Mouse (Mus musculus) cerebellum, postnatal 14 days (tissue): ENCODE measurements around the gene Zfand4.
"Not testable (repeated sequence)": the region's sequence is repeated elsewhere in the genome, so short reads cannot be mapped to it uniquely, and the experiment has no call there.

Experiments
- DNase-seq, 2 experiments: peaks; one replicate each; pipeline ENCODE4 v3.0.0; 2021; ENCODE audit warnings: mixed read lengths in 2 of 2

Gene Zfand4

DNA sequence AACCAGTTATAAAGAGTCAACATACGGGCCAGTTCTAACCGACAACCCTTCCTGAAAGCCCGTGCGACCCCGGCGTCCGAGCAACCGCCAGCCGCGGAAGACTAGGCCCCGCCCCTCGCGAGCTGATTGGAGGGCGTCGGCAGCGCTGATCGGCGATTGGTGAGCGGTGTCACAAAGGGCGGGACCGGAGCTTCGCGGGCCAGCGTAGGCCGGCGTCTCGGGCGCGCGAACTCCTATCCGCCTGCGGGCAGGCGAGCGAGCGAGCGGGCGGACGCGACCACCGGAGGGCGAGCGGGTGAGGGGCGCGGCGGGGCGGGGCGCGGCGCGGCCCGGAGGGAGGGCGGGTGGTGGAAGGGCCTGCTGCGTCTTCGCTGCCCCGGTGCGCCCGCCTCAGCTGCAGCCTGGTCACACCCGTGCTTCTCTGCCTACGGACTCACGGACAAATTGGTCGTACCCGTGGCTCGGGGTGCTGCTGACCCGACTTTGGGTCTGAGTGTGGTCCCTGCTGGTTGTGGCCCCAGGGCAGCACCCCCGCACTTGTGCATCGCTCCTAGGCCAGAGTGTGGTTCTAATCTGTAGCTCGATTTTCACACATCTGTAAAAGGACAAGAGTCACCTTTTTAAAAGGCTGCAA lies at the start of gene Zfand4:
Gene Zfand4 (plus strand): TSS at position 205 of the 634 bp plus-strand sequence.
- peak; percentile 96 to 97 for DNase-seq

DNA sequence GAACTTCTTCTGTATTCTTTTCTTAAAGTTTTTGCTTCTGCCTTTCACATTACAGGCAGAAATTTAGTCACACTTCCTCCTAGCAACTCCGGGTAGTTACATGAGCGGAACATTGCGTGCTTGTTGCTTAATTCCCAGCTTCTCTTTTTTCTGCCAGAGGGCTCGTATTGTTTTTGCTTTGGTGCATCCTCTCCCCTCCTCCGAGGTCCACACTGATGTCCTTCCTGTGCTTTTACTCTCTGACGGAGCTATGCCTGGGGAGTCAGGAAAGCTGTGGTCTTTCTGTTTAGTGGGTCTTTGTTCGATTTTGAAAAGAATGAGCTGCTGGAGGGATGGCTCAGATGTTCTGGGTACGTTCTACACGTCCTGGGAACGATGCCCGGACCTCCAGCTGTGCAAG lies 36.3 kb upstream of the Zfand4 start:
- no peak for DNase-seq

DNA sequence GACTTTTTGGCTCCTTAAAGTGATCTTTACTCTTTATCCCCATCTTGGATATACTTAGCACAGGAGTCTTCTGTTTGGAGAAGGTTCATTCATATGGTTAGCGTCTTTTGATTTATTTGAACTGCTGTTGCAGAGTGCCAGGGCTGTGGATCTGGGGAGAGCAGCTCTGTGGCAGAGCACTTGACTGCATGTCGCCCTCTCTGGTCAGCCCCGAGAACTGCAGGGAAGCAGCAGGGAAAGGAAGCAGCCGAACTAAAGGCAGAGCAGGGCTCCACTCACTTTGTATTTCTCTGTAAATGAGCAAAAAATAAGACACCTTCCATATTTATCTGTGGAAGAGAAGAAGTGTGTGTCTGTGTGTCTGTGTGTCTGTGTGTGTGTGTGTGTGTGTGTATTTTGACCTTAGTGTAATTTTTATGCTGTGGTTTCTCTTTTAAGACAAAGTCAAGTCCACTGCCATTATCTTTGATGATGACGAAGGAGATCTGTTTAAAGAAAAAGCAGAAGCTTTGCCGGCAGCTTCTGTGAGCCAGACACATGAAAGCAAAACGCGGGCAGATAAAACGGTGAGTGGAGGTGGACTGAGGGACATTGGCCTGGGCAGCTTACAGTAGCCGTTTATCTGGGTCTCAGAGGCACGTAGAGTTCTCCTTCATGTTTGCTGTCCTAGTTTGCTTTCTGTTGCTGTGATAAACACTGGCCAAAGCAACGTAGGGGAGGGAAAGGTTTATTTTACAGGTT lies 35.1 kb upstream of the Zfand4 start:
- peak; percentile 76 to 83 for DNase-seq

DNA sequence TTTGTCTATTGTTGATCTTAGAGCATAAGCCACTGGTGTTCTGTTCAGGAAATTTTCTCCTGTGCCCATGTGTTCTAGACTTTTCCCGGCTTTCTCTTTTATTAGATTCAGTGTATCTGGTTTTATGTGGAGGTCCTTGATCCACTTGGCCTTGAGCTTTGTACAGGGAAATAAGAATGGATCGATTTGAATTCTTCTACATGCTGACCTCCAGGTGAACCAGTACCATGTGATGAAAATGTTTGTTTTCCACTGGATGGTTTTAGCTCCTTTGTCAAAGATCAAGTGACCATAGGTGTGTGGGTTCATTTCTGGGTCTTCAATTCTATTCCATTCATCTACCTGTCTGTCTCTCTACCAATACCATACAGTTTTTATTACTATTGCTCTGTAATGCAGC lies 29.2 kb upstream of the Zfand4 start:
- not testable (repeated sequence) for DNase-seq

DNA sequence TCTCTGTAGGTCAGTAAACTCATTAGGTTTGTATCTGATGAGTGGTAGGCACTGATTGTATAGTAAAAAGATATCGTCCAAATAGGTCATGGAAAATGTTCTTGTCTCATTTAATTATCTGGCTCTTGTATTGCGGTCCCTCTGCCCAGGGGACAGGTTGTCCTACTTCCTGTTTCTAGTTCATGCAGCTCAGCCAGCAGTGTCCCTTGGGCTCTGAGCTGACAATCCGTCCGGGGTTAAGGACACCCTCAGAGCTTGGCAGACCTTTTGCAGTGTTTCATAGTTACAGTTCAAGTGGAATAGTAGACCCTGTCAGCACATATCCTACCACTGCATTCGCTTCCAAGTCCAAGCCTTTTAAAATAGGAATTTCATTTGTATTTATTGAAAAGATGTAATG lies 28.7 kb upstream of the Zfand4 start:
- no peak for DNase-seq

DNA sequence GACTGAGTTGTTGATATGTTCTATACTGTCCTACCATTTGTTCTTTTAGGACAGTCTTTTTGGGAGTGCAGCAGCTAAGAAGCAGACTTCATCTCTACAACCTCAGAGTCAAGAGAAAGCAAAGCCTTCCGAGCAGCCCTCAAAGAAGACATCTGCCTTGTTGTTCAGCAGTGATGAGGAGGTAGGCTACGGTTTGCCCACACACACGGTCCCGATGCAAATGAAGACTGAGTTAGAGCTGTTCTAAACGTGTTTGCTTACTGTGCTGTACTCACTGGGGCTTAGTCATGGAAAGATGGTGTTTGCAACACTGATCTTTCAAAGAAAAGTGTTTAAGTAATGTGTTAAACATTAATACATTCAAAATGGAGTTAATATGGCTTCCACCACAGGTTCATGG lies 25.9 kb upstream of the Zfand4 start:
- DNase-seq = no peak

DNA sequence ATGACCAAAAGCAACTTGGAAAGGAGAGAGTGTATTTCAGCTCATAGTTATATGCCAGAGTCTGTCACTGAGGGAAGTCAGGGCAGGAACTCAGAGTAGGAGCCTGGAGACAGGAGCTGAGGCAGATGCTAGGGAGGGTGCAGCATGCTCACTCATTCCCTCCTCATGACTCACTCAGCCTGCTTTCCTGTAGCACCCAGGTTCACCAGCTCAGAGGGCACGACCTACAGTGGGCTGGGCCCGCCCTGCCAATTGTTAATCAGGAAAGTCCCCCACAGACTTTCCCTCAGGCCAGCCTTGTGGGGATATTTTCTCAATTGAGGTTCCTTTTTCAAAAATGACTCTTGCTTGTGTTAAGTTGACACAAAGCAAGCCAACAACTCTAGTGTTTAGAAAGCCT lies 23.7 kb upstream of the Zfand4 start:
- DNase-seq = no peak

DNA sequence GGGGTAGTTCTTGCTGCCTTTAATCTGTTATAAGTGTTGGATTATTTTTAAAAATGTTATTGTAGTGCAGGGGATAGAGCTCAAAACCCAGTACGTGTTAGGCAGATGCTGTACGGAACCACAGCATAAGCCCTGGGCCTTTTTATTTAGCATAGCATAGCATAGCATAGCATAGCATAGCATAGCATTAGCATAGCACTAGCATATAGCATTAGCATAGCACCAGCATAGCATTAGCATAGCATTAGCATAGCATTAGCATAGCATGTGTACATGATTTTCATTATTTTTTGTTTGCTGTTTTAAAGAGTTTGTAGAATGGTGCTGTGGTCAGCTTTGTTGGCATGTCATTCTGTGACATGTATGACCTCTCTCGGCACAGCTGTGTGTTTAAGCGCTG lies 4.4 kb upstream of the Zfand4 start:
- DNase-seq = no peak

DNA sequence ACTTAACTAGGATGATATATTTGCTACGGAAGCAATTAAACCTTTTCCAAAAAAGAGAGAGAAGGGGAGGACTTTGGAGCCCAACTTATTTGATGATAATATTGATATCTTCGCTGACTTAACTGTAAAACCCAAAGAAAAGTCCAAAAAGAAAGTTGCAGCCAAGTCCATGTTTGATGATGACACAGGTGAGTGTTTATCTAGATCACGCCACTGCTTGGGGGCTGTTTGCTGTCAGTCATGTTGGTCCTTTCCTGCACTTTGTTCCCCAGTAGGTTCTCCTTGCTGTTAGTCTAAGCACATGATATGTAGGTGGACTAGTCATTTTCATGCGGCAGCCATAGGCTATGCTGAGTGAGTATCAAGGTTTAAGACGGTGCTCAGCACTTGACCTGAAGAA lies 3.5 kb upstream of the Zfand4 start:
- DNase-seq = no peak

DNA sequence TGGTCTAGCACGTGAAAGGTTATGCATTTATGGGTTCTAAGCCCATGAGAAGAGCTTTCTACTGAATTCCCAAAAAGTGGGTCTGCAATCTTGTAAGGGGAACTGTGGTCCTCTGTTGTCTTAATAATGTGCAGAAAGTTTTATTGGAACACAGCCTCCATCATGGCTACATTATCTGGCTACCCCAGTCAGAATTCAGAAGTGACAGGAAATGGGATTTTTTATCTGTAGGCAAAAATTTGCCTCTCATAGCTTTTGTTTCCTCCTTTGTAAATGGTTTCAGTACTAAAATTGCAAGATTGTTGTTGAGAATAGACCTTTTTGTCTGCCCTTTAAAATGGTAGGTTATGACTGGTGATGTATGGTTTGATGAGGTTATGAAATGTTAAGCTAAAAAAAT lies 1.2 kb upstream of the Zfand4 start:
- no peak for DNase-seq

DNA sequence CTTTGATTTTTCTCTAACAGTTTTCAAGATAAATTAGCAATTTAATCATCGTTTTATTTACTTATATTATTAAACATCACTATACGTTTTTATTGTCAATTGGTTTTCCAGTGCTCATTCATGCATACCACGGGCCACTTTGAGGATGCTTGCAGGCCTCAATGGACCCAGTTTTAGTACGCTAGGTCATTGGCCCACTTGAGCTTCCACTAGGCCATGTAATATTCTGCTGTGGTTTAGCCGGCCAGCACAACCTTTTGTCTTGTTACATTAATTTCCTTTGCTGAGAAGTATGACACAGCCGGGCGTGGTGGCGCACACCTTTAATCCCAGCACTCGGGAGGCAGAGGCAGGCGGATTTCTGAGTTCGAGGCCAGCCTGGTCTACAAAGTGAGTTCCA lies 814 bp downstream of the Zfand4 start:
- peak in 1 of 2 experiments; percentile 9 for DNase-seq

DNA sequence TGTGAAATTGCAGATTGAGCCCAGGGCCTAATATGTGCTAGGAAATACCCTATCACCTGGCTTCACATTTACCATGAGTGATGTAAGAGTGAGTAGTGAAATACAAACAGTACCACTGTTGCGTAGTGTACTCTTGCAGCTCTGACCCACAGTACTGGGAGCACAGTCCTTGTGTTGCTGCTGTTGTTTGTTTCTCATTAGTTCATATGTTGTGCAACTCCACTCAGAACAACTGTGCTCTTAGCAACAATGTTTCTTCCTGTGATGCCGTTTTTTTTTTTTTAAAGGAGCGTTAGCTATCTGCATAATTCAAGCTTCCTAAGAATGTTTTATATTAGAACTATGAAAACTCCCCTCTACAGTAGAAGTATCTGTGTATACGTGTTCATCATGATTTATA lies 1.6 kb downstream of the Zfand4 start:
- no peak for DNase-seq

DNA sequence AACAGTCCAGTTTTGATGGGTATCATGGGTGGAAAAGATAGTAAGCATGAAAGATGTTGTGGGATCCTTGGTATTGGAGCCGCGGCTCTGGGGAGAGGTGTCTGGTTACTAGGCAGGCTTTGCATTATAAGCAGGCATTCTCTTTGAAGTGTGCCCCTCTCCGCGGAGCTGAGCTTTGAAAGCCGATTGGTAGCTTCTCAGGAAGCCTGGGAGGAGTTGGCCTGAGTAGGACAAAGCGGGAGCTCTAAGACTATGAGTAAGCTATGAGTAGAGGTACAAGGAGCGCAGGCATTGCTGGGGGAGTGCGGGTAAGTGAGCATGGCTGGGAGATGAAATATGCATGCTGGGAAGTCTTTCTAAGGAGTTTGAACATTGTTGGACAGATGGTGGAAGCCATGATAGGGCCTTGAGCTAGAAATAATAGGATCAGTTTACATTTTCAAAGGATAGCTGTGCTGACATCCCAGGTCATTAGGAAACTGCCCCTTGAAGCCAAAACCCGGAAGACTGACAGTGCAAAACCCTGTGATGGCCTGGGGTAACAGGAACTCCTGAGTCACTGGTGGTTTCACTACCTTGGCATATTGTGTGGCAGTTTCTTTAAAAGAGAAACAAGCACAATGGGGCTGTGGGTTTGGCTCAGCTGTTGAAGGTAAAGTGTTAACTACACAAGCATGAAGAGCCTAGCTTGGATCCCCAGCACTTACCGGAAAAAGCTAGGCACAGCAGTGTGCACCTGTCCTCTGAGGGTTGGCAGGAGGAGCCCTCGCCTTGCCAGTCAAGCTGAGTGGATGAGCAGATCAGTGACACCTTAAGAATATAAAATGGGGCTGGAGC lies 2.5 kb downstream of the Zfand4 start:
- DNase-seq = peak in 1 of 2 experiments; percentile 11

DNA sequence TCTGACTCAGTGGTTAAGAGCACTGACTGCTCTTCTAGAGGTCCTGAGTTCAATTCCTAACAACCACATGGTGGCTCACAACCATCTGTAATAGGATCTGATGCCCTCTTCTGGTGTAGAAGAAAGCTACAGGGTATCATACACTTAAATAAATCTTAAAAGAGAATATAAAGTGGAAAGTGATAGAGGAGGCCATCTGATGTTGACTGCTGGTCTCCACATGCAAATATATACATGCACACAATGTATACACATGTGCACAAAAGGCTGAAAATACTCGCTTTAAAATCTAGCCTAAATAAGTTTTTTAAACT lies 3.0 kb downstream of the Zfand4 start:
- no peak for DNase-seq

DNA sequence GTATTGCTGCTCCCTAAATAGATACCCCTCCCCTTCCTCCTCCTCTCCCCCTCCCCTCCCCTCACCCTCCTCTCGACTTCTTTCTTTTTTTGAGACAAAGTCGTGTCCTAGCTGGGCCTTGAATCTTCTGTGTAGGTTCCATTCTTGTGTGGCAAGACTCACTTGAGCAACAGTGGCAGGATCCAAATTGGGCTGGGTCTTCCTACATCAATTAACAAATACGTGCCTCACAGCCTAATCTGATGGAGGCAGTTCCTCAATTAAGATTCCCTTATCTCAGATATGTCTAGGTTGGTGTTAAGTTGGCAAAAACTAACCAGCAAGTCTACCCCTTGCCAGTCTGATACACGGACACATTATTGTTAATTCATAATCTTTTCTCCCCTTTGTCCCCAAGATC lies 11.7 kb downstream of the Zfand4 start:
- no peak for DNase-seq

DNA sequence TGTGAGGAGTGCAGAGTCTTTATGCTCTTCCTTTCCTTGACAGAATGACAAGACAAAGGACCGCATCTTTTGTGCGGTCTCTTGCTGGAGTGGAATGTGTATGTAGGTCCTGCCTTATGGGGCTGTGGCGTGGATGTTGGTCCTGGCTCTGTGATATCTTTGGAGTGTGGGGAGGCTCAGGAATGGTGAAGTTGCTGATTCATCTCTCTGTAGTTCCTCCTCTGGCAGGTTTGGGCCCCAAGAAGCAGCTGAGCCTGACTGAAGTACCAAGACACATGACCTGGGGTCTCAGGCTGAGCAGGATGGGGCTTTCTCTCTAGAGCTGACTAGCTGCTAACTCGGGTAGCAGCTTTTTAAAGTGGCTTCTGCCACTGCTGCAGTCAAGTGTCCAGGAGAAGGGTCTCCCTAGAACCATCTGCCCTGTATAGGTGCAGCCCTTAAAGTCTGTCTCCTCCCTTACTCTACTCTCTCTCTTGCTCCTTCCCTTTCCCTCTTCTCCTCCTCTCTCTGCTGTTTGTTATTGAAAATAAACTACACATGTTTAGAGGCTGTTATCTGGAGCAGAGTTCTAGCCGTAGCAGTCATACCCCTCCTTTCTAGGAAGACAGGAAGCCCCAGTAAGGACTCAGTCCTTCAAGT lies 14.8 kb downstream of the Zfand4 start:
- DNase-seq = no peak

DNA sequence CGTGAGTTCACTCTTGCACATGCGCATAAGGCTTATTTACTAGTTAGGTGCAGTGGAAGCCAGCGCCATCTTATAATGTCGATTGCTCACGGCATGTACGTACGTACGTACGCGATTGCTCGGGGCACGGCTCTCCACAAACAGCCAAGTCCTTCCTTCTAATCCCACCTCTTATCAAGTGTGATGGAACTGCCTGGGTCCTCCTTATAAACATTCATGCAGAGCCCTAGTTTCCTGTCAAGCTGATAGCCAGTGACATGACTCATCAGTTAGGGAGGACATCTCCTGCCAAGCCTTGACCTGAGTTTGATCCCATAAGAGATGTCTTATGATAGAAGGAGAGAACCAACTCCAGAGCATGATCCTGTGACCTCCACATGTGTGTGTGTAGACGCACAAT lies 17.0 kb downstream of the Zfand4 start:
- DNase-seq = no peak

DNA sequence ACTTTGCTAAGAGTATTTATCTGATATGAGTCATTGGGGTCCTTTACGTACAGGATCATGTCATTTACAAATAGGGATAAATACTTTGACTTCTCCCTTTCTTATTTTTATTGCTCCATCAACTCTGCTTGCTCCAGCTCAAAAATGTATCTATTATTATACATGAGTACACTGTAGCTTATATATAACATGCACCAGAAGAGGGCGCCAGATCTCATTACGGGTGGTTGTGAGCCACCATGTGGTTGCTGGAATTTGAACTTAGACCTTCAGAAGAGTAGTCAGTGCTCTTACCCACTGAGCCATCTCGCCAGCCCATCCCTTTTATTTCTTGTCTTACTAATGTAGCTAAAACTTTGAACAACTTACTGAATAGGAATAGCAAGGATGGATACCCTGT lies 18.5 kb downstream of the Zfand4 start:
- DNase-seq = peak in 1 of 2 experiments; percentile 36

DNA sequence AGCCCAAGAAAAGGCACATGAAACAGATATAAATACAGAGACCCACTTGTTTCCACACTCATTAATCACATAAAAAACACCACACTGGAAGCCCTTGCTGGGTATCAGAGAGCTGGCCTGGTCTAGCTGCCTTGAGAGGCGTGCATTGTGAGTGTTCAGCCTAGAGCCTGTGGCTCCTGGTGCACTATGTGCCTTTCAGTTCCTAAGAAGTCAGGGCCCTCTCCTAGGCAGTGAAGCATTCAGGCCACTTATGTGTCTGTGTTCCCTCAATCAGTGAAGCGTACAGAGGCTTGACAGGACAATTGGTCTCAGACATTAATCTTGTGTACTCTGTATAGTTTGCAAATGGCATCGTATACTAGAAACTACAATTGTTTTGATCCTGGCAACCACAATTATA lies 19.3 kb downstream of the Zfand4 start:
- no peak for DNase-seq

DNA sequence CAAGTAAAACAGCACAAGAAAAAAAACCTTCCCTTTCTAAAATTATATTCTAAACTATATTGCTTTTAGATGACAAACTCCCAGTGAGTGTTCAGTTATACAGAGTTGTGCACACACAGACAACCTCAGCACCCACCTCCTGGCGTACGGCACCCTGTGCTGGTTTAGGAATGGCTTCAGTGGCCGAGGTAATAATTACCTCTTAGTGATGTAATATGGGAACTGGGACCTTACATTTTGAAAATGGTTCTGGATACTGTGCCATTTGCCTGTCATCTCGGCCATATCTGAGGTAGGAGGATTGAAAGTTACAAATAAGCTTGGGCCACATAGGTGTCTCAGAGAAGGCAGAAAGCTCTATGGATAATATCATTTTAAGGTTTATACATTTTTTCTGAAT lies 22.3 kb downstream of the Zfand4 start:
- DNase-seq = no peak

DNA sequence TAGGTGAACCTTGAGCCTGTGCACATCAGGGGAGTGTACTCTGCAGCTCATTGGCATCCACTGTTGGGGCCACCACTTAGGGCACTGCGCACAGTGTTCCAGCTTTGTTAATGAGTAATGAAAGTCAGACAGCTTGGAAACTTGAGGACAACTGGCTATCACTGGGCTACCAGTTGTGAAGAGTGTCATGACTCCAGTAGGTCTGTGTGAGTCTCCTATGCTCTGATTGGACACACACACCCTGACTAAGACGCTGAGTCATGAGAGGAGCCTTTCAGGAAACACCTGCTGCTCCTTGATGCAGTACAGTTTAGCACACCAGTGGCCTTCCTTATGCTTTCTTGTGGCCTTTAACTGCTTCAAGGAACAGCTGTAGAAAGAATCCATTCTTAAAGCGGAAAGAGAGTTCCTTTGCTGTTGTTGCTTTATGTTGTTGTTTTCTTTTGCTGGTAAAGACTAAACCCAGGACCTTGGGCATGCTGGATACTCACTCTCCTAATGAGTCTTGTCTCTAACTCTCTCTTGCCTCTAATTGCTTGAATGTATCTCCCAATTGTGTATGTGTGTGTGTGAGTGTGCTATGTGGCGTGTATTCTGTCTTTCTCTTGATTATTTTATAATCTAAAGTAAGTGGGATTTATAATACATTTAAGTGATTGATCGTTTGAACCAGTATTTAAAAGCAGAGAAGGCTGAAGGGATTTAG lies 23.0 kb downstream of the Zfand4 start:
- DNase-seq = no peak

DNA sequence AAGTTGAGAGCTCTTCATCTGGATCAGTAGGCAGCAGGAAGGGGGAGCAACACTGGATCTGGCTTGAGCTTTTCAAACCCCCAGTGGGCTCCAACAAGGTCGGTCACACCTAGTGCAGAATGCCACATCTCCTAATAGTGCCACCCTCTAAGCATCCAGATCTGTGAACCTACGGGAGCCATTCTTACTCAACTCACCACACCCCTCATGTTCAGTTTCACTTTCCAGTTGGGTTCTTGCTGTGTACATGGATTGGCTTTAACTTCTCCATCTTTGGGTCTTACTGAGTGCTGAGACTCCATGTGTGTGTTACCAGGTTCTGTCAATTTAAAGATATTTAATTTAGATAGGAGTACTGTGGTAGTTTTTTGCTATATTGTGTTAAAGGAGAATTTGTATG lies 47.4 kb downstream of the Zfand4 start:
- no peak for DNase-seq

DNA sequence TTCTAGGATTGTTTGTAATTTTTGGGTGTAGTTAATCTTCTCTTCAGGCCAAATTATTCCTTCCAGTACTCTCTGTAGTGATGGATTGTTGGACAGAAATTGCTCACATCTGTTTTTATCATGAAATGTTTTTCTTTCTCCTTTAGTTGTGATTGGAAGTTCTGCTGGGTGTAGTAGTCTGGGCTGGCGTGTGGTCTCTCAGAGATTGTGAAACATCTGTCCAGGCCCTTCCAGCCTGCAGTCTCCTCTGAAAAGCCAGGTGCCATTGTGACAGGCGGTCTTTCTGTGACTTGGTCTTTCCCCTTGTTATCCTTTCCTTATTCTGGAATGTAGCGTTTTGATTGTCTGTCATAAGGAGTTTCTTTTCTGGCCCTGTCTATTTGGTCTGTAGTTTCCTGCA lies 55.2 kb downstream of the Zfand4 start:
- DNase-seq = no peak
